Mouse (Mus musculus) intestine, postnatal 0 days (tissue): ENCODE results near the gene Tas1r2. TPM values are rescaled to one million over a fixed set of nuclear protein-coding genes. Genes with fewer than 3 reads are reported as not detected.

ENCODE experiments used
- ATAC-seq: fragments of 200-750 bp; cut with Nextera tagmentation; 2 replicates; pipeline ENCODE4 v1.8.0; 2017; ENCODE audit warnings: mild to moderate bottlenecking, moderate TSS enrichment, moderate library complexity
- H3K27ac ChIP-seq: fragments of 300-500 bp; sonication (generic); 2 replicates; pipeline ENCODE4 v1.5.1; 2014; ENCODE audit warnings: mild to moderate bottlenecking, low read depth, low read length, moderate library complexity
- H3K27me3 ChIP-seq: fragments of 300-500 bp; sonication (generic); replicated peaks from 2 replicates; pipeline ENCODE4 v1.6.1; 2014; ENCODE audit warnings: low read length, mixed read lengths; ENCODE audit not compliant: control insufficient read depth, insufficient read depth
- H3K36me3 ChIP-seq: fragments of 300-500 bp; sonication (generic); 2 replicates; pipeline ENCODE4 v1.6.1; 2014; ENCODE audit warnings: mild to moderate bottlenecking, moderate library complexity; ENCODE audit not compliant: control insufficient read depth, insufficient read depth
- H3K4me1 ChIP-seq: fragments of 300-500 bp; sonication (generic); replicated peaks from 2 replicates; pipeline ENCODE4 v1.6.1; 2014; ENCODE audit warnings: antibody characterized with exemption, low read length, mixed read lengths; ENCODE audit not compliant: control insufficient read depth, insufficient read depth
- H3K4me2 ChIP-seq: fragments of 300-500 bp; sonication (generic); replicated peaks from 2 replicates; pipeline ENCODE4 v1.6.1; 2014; ENCODE audit warnings: low read depth, mild to moderate bottlenecking, moderate library complexity
- H3K4me3 ChIP-seq: fragments of 300-500 bp; sonication (generic); 2 replicates; pipeline ENCODE4 v1.5.1; 2014; ENCODE audit warnings: low read depth, low read length
- H3K9ac ChIP-seq: fragments of 300-500 bp; sonication (generic); 2 replicates; pipeline ENCODE4 v1.6.1; 2014; ENCODE audit warnings: mild to moderate bottlenecking, low read depth, low read length
- H3K9me3 ChIP-seq: fragments of 300-500 bp; sonication (generic); 2 replicates; pipeline ENCODE4 v1.6.1; 2016; ENCODE audit warnings: mixed run types; ENCODE audit not compliant: control insufficient read depth
- CTCF ChIP-seq: sonication (generic); IDR thresholded peaks from 2 replicates; pipeline ENCODE4 v1.5.1; 2016; ENCODE audit warnings: low read depth, mild to moderate bottlenecking, control low read depth, antibody characterized with exemption, moderate library complexity
- WGBS: fragments of 180-500 bp; shearing (Covaris S2); extraction: QIAGEN DNeasy Blood & Tissue Kit; methylation state at CpG from one replicate; pipeline ENCODE4 v1.1.7; 2014; 5-methylcytosine and 5-hydroxymethylcytosine counted together
- polyA plus RNA-seq: library from polyadenylated mRNA; unstranded; fragments of >200 nt; fragmentation: Nextera tagmentation; extraction: Ambion mirVana; gene quantifications from 2 replicates; pipeline ENCODE4 v1.2.1, GENCODE M21; 2015

The Tas1r2 gene
- polyA plus RNA-seq: not detected in 2 replicates

DNA sequence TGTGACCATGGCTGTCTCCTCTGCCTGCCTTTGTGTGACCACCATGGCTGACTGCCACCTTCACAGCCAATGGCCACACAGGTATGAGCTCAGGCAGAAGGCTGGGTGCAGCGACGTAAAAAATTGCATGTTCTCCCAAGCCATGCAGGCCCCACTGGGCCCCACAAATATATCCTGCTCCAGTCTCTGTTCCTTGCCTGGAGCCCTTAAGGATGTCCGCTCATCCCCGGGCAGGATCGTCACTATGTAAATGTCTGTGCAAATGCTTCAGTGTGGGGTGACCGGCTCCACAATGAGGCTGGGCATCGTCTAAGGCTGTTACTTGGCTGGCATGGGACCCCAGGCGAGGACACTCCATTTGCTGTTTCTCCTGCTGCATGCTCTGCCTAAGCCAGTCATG is at the start of gene Tas1r2:
Gene Tas1r2, plus strand, starts transcription at position 301 of the 400 bp plus-strand sequence.
- no peaks in the 10 kb centered on the region for H3K36me3 ChIP-seq
- 88% methylated on average over 8 of the region's 8 CpGs for WGBS
- H3K27me3 ChIP-seq: no peaks in the 10 kb centered on the region
- H3K4me3 ChIP-seq: no peak within 1 kb of the TSS
- H3K9me3 ChIP-seq: no peaks in the 10 kb centered on the region
- no peak for ATAC-seq
- H3K9ac ChIP-seq: no peak within 1 kb of the TSS
- peaks cover 10% of the 10 kb centered on the region; the same call in 1 of the 2 replicates for H3K4me1 ChIP-seq
- H3K4me2 ChIP-seq: no peak within 1 kb of the TSS
- TF ChIP-seq CTCF: no peak
- no peak within 1 kb of the TSS for H3K27ac ChIP-seq

DNA sequence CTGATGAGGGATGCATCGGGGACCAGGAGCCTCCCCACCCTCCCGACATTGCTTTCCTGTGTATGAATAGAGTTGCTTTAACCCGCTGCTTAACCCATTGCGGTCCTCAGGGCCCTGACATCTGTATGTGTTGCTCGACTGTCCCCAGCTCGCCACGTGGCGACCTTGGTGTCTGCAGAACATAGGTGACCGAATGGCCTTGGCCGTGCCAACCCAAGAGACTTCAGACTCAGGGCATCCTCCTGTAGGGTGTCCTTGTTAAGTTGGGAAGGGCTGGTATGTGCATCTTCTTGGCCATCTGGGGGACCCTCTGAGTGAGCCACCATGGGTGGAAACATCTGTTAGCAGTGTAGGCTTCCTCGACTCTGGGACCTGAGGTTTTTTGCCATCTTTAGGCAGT is 48.1 kb upstream of the Tas1r2 start:
- TF ChIP-seq CTCF: no peak
- H3K4me2 ChIP-seq: no peak overlapping the region
- WGBS: 87% methylated on average over 11 of the region's 11 CpGs
- H3K4me3 ChIP-seq: no peak overlapping the region
- no peak overlapping the region for H3K9ac ChIP-seq
- no peaks in the 10 kb centered on the region for H3K9me3 ChIP-seq
- peaks cover 7% of the 10 kb centered on the region; the same call in 1 of the 2 replicates for H3K4me1 ChIP-seq
- no peak overlapping the region for H3K27ac ChIP-seq
- 0 out of 2 replicates have a peak, but pooled peaks cover 2% of the 10 kb centered on the region for H3K27me3 ChIP-seq
- H3K36me3 ChIP-seq: peaks cover 16% of the 10 kb centered on the region
- ATAC-seq: no peak

DNA sequence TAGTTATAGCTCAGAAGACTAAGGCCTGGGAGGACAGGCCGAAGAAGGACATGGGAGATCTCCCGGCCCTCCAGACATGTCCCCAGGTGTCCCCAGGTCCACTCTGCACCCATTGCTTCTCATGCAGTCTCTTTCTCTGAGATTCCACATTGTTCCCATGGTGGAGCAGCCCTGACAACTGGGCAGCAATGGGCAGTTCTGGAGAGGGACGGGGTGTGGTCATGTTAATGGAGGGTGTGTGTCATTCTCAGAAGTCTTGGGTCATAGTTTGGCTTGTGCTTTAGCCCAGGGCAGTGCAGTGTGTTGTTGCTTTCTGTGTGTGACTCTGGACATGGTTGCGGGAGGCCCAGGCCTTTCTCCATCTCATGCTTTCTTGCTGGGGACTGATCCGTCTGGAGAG is 46.6 kb upstream of the Tas1r2 start:
- H3K27me3 ChIP-seq: no peaks in the 10 kb centered on the region
- H3K4me2 ChIP-seq: no peak overlapping the region
- 0 out of 2 replicates have a peak, but pooled peaks cover 3% of the 10 kb centered on the region for H3K4me1 ChIP-seq
- no peak overlapping the region for H3K27ac ChIP-seq
- peaks cover 16% of the 10 kb centered on the region for H3K36me3 ChIP-seq
- WGBS: 94% methylated on average over 5 of the region's 5 CpGs
- TF ChIP-seq CTCF: no peak
- H3K9me3 ChIP-seq: no peaks in the 10 kb centered on the region
- H3K4me3 ChIP-seq: no peak overlapping the region
- ATAC-seq: no peak
- H3K9ac ChIP-seq: no peak overlapping the region

- 65% methylated on average over 4 of the region's 4 CpGs for WGBS
- H3K9me3 ChIP-seq: no peaks in the 10 kb centered on the region
- ATAC-seq: no peak
- no peaks in the 10 kb centered on the region for H3K4me1 ChIP-seq
- no peak overlapping the region for H3K4me2 ChIP-seq
- TF ChIP-seq CTCF: no peak
- no peak overlapping the region for H3K27ac ChIP-seq
- H3K4me3 ChIP-seq: no peak overlapping the region
- peaks cover 30% of the 10 kb centered on the region for H3K36me3 ChIP-seq
- H3K27me3 ChIP-seq: no peaks in the 10 kb centered on the region
- no peak overlapping the region for H3K9ac ChIP-seq
Measured at GRCm38 (mm10) chr4:139608975-139609374, 44.4 kb upstream of the Tas1r2 start.

DNA sequence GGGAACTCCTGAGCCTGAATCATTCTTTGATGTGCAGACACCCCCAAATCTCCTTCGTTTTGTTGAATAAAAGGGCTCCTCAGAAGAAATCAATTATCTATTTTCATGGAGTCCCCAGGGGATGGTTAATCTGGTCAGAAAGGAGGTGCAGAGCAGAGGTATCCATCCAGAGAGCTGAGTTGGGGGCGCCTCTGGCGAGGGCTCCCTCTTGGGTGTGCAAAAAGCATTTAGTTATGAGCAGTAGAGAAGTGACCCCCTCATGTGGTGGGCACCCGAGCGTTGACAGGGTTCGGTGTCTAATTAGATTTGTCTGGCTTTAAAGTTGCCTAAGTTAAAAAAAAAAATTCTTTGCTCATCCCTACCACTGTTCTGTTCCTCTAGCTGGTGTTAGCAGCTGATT is 42.4 kb upstream of the Tas1r2 start:
- Histone ChIP-seq H3K27me3 (no peaks in the 10 kb centered on the region), H3K36me3 (peaks cover 34% of the 10 kb centered on the region), H3K9me3 (no peaks in the 10 kb centered on the region), H3K4me1 (no peaks in the 10 kb centered on the region; the same call in 1 of the 2 replicates), H3K4me3 (no peak overlapping the region), H3K27ac (no peak overlapping the region), H3K9ac (no peak overlapping the region), H3K4me2 (no peak overlapping the region)
- WGBS: 78% methylated on average over 6 of the region's 6 CpGs
- no peak for ATAC-seq
- no peak for TF ChIP-seq CTCF

GRCm38 (mm10) chr4:139611542-139611953 is 41.8 kb upstream of the Tas1r2 start:
- 19% methylated on average over 10 of the region's 10 CpGs for WGBS
- Histone ChIP-seq H3K4me2 (no peak overlapping the region; the same call in 1 of the 2 replicates), H3K4me3 (no peak overlapping the region)

More at GRCm38 (mm10) chr4:139611542-139611953, 41.8 kb upstream of the Tas1r2 start:
- H3K27ac ChIP-seq: no peak overlapping the region
- H3K9me3 ChIP-seq: no peaks in the 10 kb centered on the region
- H3K36me3 ChIP-seq: peaks cover 38% of the 10 kb centered on the region
- no peak for ATAC-seq
- peak; percentile 93 for TF ChIP-seq CTCF
- no peaks in the 10 kb centered on the region; the same call in 1 of the 2 replicates for H3K4me1 ChIP-seq
- no peak overlapping the region for H3K9ac ChIP-seq
- no peaks in the 10 kb centered on the region for H3K27me3 ChIP-seq
